Mouse (Mus musculus) cerebellum, adult 2 months (tissue): ENCODE data around the gene Cdcp1. TPM values are rescaled to one million over a fixed set of nuclear protein-coding genes. Genes with fewer than 3 reads are reported as not detected.
A peak's percentile ranks its signal among the peaks of the same experiment; 100 is the strongest.

Source experiments
- DNase-seq, 2 experiments: peaks; one replicate each; pipeline ENCODE4 v3.0.0; 2021
- H3K27ac ChIP-seq: fragments of 200-500 bp; 2 replicates; pipeline ENCODE4 v1.5.1; 2012; ENCODE audit warnings: low read length, control low read depth, inconsistent platforms; ENCODE audit not compliant: insufficient read depth
- H3K27me3 ChIP-seq: fragments of 200-500 bp; 2 replicates; pipeline ENCODE4 v1.6.1; 2012; ENCODE audit warnings: inconsistent platforms, mild to moderate bottlenecking, low read length, moderate library complexity; ENCODE audit not compliant: control insufficient read depth, insufficient read depth
- H3K4me1 ChIP-seq: fragments of 200-500 bp; 2 replicates; pipeline ENCODE4 v1.6.1; 2011; ENCODE audit warnings: low read length; ENCODE audit not compliant: control insufficient read depth, insufficient read depth
- H3K4me3 ChIP-seq: fragments of 200-500 bp; replicated peaks from 2 replicates; pipeline ENCODE3; 2011; ENCODE audit warnings: mild to moderate bottlenecking, low read depth, low read length, control low read depth; ENCODE audit not compliant: insufficient read depth
- CTCF ChIP-seq: fragments of 200-500 bp; IDR thresholded peaks from 2 replicates; pipeline ENCODE4 v1.5.1; 2011; ENCODE audit warnings: low read depth, mild to moderate bottlenecking, control low read depth, low read length, moderate library complexity, borderline replicate concordance; ENCODE audit not compliant: insufficient read depth
- POLR2A ChIP-seq: fragments of 200-500 bp; IDR thresholded peaks from 2 replicates; pipeline ENCODE4 v1.6.1; 2011; ENCODE audit warnings: low read length, control low read depth, borderline replicate concordance; ENCODE audit not compliant: insufficient read depth
- WGBS: fragments of 180-500 bp; shearing (Covaris S2); methylation state at CpG from one replicate; pipeline ENCODE4 v1.1.7; 2018; 5-methylcytosine and 5-hydroxymethylcytosine counted together
- polyA plus RNA-seq: library from polyadenylated mRNA; depleted of rRNA; stranded (reverse); fragments of >200 nt; gene quantifications from 2 replicates; pipeline ENCODE4 v1.2.3, GENCODE M21; 2012

Gene Cdcp1
- polyA plus RNA-seq, 1 experiment = 0.05 TPM

- no peak for TF ChIP-seq CTCF
- no peak for TF ChIP-seq POLR2A
- WGBS = 41% methylated on average over 4 of the region's 4 CpGs
- no peaks in the 10 kb centered on the region for H3K27me3 ChIP-seq
- H3K4me3 ChIP-seq = no peak overlapping the region
- H3K4me1 ChIP-seq = no peaks in the 10 kb centered on the region
- no peak overlapping the region for H3K27ac ChIP-seq
- no peak for DNase-seq
Observed at GRCm38 (mm10) chr9:123139887-123140614, 75.8 kb downstream of the Cdcp1 start.

DNA sequence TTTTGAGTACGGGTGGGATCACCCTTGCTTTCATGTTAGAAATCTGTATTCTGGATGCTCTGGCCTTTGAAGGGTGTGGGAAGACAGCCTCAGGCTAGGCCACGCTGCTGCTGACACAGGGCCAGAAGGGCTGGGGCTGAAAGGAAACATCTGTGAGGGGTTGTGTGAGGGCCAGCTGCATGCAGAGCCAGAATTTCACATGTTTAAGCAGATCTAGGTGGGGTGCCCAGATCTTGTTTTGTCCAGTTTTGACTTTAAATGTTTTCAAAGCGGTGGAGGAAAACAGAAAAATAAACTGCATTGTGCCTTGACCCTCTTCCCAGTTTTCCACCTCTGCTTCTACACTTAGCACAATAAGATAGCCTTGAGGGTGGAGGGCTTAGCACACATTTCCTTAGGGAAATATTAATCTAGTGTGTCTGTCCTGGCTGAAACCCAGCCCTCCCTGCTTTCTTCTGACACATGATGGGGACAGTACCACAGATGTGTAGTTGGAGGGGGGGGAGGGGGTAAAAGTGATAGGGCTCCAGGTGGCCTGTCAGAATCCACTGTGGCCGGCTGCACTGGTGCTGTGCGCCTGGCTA is 76.9 kb downstream of the Cdcp1 start:
- no peak overlapping the region for H3K4me3 ChIP-seq
- no peak for DNase-seq
- WGBS = 29% methylated on average over 5 of the region's 5 CpGs
- H3K27ac ChIP-seq = no peak overlapping the region
- no peaks in the 10 kb centered on the region for H3K4me1 ChIP-seq
- TF ChIP-seq POLR2A (no peak), CTCF (no peak)
- no peaks in the 10 kb centered on the region for H3K27me3 ChIP-seq

DNA sequence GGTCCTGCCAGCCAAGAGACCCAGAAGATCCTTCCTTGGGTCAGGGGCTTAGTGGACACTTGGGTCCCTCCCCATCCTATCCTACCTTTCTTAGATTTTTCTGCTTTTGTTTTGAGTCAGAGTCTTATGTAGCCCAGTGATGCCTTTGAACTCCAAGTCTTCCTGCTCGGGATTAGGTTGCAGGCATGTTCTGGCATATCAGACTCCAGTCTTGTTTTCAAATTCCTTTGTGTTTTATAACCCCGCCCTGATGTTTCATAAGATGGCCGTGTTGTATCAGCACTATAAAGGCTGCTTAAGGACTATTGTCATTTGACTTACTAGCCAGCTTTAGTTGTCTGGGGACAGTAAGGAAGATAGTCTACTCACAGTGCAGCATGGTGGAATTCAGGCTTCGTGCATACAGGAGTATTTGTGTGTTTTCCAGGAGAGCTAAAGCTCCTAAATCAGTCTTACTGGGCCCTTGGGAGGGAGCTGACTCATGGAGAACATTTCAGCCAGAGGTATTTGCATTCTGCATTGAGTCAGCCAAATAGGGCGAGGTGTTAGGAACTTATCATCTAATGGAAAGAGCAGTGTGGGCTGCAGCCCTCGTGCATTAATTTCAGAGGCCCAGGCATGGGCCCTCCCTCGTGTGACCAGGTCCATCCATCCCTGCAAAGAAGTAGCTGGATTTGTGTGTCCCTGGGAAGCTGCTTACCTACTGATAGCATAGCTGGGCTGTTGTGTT is 78.7 kb downstream of the Cdcp1 start:
- 87% methylated on average over 7 of the region's 7 CpGs for WGBS
- Histone ChIP-seq H3K4me3 (no peak overlapping the region), H3K4me1 (no peaks in the 10 kb centered on the region), H3K27ac (no peak overlapping the region), H3K27me3 (no peaks in the 10 kb centered on the region)
- DNase-seq = no peak
- TF ChIP-seq CTCF = no peak
- no peak for TF ChIP-seq POLR2A

GRCm38 (mm10) chr9:123132994-123133393 is 82.8 kb downstream of the Cdcp1 start:
- Histone ChIP-seq H3K4me1 (no peaks in the 10 kb centered on the region), H3K27ac (no peak overlapping the region), H3K4me3 (no peak overlapping the region), H3K27me3 (no peaks in the 10 kb centered on the region)
- TF ChIP-seq POLR2A (no peak), CTCF (no peak)
- no peak for DNase-seq
- 89% methylated on average over 3 of the region's 3 CpGs for WGBS

GRCm38 (mm10) chr9:123127663-123128062 is 88.2 kb downstream of the Cdcp1 start:
- H3K27me3 ChIP-seq = no peaks in the 10 kb centered on the region
- DNase-seq = no peak
- 95% methylated on average over 6 of the region's 6 CpGs for WGBS
- TF ChIP-seq CTCF = no peak
- no peak for TF ChIP-seq POLR2A
- H3K27ac ChIP-seq = no peak overlapping the region
- no peaks in the 10 kb centered on the region for H3K4me1 ChIP-seq
- H3K4me3 ChIP-seq = no peak overlapping the region

DNA sequence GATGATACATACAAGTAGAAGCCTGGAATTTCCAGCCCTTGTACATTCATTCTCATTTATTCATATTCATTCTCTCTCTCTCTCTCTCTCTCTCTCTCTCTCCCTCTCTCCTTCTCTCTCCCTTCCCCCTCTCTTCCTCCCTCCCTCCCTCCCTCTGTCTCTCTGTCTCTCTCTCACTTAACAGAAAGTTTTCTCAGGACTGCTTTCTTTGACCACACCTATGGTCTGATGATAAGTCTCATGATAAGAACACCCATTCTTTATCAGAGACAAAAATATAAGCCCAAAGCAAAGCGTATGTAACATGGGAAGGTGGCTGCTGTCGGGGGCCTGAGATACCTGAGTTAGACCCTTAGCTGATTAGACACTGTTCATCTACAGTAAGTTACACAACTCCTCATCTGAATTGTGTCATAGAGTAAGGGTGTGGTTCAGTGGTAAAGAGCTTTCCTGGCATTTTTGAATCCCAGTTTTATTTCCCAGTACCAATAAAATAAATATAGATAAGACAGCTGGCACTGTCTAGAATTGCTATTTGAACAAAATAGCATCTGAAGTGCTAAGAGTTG is 91.3 kb downstream of the Cdcp1 start:
- H3K27ac ChIP-seq = no peak overlapping the region
- no peak overlapping the region for H3K4me3 ChIP-seq
- no peaks in the 10 kb centered on the region for H3K27me3 ChIP-seq
- 92% methylated on average over 2 of the region's 2 CpGs for WGBS
- no peak for TF ChIP-seq CTCF
- TF ChIP-seq POLR2A = no peak
- no peaks in the 10 kb centered on the region for H3K4me1 ChIP-seq
- no peak for DNase-seq

DNA sequence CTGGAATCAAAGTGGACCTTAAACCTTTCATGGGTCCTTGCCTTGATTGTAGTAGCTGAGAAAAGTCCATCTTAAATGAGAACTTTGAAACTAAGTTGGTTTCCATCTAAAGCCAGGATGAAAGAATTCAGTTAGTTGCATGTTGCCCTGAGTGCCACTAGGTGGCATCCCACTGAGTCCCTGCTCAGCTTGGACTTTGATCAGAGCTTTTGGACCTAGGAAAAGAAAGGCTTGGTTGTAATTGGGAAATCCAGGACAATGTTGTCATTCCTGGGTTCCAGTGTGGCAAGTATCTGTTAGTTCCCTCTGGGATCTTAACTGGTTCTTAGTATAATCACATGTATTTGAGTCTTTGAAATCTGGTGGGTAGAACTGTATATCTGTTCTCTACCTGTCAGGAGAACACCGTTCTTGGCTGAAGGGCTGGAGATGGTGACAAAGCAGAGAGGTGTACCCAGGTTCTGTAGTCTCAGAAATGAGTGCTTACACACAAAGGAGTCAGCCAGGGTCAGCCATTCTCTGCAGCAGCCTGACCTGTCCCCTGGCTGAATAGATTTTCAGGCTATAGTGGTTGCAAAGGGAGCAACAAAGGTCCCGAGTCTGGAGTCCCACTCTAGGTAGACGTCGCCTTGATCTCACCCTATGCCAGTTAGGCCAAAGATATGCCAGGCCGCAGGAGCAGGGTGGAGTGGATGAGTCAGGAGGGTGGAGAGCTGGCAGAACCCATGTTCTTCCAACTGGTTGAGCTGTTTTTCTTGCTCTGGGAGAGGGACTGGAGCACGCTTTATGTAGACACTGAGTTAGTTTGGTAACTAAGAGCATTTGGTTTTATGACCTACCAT is 92.0 kb downstream of the Cdcp1 start:
- Histone ChIP-seq H3K4me3 (no peak overlapping the region), H3K27me3 (no peaks in the 10 kb centered on the region), H3K4me1 (no peaks in the 10 kb centered on the region), H3K27ac (no peak overlapping the region)
- 95% methylated on average over 6 of the region's 6 CpGs for WGBS
- no peak for DNase-seq
- peak; percentile 67 for TF ChIP-seq CTCF
- TF ChIP-seq POLR2A = no peak
